Mouse (Mus musculus): ENCODE results near the gene Capn12. TPM values are rescaled to one million over a fixed set of nuclear protein-coding genes. Genes with fewer than 3 reads are reported as not detected.

The Capn12 gene
- total and polyA plus RNA-seq, 2 experiments from 2014 or later = 0.38 to 0.41 TPM

DNA sequence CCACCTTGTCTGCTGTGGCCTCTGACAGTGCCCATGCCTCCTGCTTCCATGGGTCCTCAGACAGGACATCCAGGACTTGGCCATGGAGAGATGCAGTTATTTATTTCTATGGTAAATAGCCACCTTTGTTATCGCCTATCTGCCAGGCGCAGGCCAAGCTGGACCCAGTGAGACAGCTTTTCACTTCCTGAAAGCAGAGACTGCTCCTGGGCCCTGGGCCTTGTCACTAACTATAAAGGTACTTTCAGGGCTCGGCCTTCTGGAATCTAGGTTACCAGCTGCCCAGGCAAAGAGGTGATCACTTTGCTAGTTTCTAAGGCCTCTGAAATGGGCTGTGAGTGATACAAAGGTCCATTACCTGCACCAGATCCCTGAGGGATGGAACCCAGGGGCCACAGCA, 43.6 kb downstream of the Capn12 start:
- no peak for ATAC-seq (ENCODE audit: low FRiP score)

DNA sequence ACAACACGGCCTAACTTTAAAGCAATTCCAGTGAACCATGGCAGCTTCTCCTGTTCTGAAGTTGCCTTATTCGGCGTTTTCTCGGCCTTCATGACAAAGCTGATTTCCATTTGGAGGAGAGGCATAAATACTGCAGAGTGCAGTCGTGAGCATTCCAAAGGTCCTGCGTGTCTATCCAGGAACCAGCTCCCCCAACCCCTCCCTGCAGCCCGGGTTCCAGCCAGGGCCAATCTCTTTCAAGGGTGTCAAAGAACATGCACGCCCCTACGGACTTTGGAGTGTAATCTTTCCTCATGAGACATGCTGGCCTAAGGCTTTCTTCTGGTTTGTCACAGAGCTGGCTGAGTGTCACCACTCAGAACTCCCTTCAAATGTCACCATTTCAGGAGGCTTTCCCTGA, 44.1 kb downstream of the Capn12 start:
- H3K4me2 ChIP-seq (ENCODE audit: low read depth, low read length, poor library complexity, severe bottlenecking) = no peak overlapping the region
- 48% methylated on average over 9 of the region's 9 CpGs for WGBS
- no peaks in the 10 kb centered on the region for H3K27me3 ChIP-seq (ENCODE audit: insufficient read depth, low read length)
- no peaks in the 10 kb centered on the region for H3K9me3 ChIP-seq (ENCODE audit: low read length)
- H3K27ac ChIP-seq (ENCODE audit: low read depth, low read length) = 0 out of 2 replicates have a peak overlapping the region, but pooled peaks have one; percentile 32
- ATAC-seq (ENCODE audit: low FRiP score) (no peak), DNase-seq (ENCODE audit: low spot score) (no peak)
- H3K36me3 ChIP-seq (ENCODE audit: insufficient read depth, low read length) = no peaks in the 10 kb centered on the region
- peaks cover 5% of the 10 kb centered on the region; the same call in 1 of the 2 replicates for H3K4me1 ChIP-seq (ENCODE audit: insufficient read depth, low read length)
- TF ChIP-seq CTCF (IDR thresholded peaks at IDR 0.05) = no peak
- no peak overlapping the region for H3K9ac ChIP-seq (replicated peaks; ENCODE audit: low read length, poor library complexity, severe bottlenecking)
- H3K4me3 ChIP-seq (ENCODE audit: low read depth, low read length) = no peak overlapping the region

More for the DNA sequence above, 43.6 kb downstream of the Capn12 start:
- no peak overlapping the region for H3K27ac ChIP-seq (ENCODE audit: low read depth, low read length)
- WGBS = 93% methylated on average over 3 of the region's 3 CpGs
- H3K36me3 ChIP-seq (ENCODE audit: insufficient read depth, low read length) = no peaks in the 10 kb centered on the region
- H3K4me3 ChIP-seq (ENCODE audit: low read depth, low read length) = no peak overlapping the region
- H3K9ac ChIP-seq (replicated peaks; ENCODE audit: low read length, poor library complexity, severe bottlenecking) = no peak overlapping the region
- H3K27me3 ChIP-seq (ENCODE audit: insufficient read depth, low read length) = no peaks in the 10 kb centered on the region
- no peak for DNase-seq (ENCODE audit: low spot score)
- no peak for TF ChIP-seq CTCF (IDR thresholded peaks at IDR 0.05)
- peaks cover 5% of the 10 kb centered on the region; the same call in 1 of the 2 replicates for H3K4me1 ChIP-seq (ENCODE audit: insufficient read depth, low read length)
- H3K4me2 ChIP-seq (ENCODE audit: low read depth, low read length, poor library complexity, severe bottlenecking) = no peak overlapping the region
- no peaks in the 10 kb centered on the region for H3K9me3 ChIP-seq (ENCODE audit: low read length)

DNA sequence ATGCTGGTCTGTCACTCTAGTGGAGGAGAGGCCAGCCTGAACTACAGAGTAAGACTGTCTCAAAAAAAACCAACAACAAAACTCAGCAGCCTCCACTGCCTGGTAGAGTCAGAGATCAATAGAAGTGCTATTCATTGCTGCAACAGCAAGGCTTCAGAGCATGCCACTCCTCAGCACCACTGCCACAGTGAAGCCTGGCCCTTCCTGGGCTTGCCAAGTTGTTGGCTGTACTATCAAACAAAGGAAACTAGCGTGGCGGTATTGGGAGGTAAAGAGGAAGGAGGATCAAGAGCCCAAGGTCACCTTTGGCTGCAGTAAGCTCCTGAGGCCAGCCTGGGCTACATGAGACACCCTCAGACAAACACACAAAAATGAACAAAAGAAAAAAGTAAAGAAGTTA, 45.0 kb downstream of the Capn12 start:
- no peak for TF ChIP-seq CTCF (IDR thresholded peaks at IDR 0.05)
- Histone ChIP-seq H3K4me1 (ENCODE audit: insufficient read depth, low read length) (peaks cover 5% of the 10 kb centered on the region; the same call in 1 of the 2 replicates), H3K9me3 (ENCODE audit: low read length) (no peaks in the 10 kb centered on the region), H3K9ac (replicated peaks; ENCODE audit: low read length, poor library complexity, severe bottlenecking) (no peak overlapping the region), H3K27ac (ENCODE audit: low read depth, low read length) (no peak overlapping the region), H3K4me3 (ENCODE audit: low read depth, low read length) (no peak overlapping the region), H3K27me3 (ENCODE audit: insufficient read depth, low read length) (no peaks in the 10 kb centered on the region), H3K36me3 (ENCODE audit: insufficient read depth, low read length) (no peaks in the 10 kb centered on the region), H3K4me2 (ENCODE audit: low read depth, low read length, poor library complexity, severe bottlenecking) (no peak overlapping the region)
- DNase-seq (ENCODE audit: low spot score) (no peak), ATAC-seq (ENCODE audit: low FRiP score) (no peak)
- WGBS = 60% methylated on average over 2 of the region's 2 CpGs

DNA sequence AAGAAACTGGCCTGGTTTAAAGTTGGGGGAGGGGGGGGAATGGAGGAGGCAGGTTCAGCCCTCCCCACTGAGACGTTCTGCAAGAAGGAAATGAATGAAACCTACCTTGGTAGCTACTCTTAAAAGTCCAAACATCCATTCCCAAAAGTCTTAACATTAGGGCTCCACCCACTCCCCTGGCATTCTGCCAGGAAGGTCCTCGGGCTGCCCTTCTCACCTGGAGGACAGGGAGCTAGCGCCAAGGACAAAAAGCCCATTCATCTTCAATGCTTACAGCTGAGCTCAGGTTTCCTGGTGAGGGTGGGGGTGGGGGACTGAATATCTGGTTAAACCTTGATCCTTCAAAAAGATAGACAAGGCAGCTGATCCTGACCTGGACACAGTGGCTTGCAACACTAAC, 48.2 kb downstream of the Capn12 start:
- Histone ChIP-seq H3K9me3 (ENCODE audit: low read length) (no peaks in the 10 kb centered on the region), H3K4me3 (ENCODE audit: low read depth, low read length) (no peak overlapping the region), H3K27me3 (ENCODE audit: insufficient read depth, low read length) (no peaks in the 10 kb centered on the region), H3K4me2 (ENCODE audit: low read depth, low read length, poor library complexity, severe bottlenecking) (no peak overlapping the region), H3K4me1 (ENCODE audit: insufficient read depth, low read length) (peaks cover 3% of the 10 kb centered on the region; the same call in 1 of the 2 replicates), H3K36me3 (ENCODE audit: insufficient read depth, low read length) (no peaks in the 10 kb centered on the region), H3K27ac (ENCODE audit: low read depth, low read length) (no peak overlapping the region), H3K9ac (replicated peaks; ENCODE audit: low read length, poor library complexity, severe bottlenecking) (no peak overlapping the region)
- ATAC-seq (ENCODE audit: low FRiP score) (no peak), DNase-seq (ENCODE audit: low spot score) (no peak)
- WGBS = 70% methylated on average over 3 of the region's 3 CpGs
- TF ChIP-seq CTCF (IDR thresholded peaks at IDR 0.05) = no peak

DNA sequence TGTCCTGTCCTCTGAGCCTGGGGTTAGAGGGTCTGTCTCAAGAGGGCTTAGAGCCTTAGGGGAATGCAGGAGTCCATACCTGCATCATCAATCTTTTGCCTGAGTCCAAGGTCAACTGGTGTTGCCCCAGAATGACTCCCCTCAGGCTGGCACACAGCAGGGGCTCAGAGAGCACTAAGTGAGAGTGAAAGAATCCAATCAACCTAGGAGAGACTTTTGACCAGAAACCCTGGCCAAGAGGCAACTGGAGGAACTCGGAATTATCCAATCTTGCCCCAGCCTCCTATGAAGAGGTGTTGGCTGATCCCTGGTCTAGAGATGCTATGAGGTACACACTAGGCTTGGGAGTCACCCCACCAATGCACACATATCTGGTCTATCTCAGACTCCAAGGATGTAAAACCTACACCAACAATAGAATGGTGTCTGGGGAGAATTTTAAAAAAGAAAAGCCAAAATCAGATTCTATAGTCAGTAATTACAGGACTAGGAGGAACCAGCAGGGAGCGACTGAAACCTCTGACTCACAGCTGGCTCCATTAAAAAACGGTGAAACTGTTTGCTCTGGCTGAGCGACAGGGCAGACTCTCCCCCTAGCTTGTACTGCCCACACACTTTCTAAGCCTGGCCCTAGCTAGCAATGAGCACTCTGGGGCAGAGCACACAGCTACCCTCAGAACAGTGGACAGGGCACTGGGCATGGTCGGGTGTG, 49.3 kb downstream of the Capn12 start:
- Histone ChIP-seq H3K4me2 (ENCODE audit: low read depth, low read length, poor library complexity, severe bottlenecking) (no peak overlapping the region), H3K36me3 (ENCODE audit: insufficient read depth, low read length) (no peaks in the 10 kb centered on the region), H3K9me3 (ENCODE audit: low read length) (no peaks in the 10 kb centered on the region), H3K9ac (replicated peaks; ENCODE audit: low read length, poor library complexity, severe bottlenecking) (no peak overlapping the region), H3K27ac (ENCODE audit: low read depth, low read length) (no peak overlapping the region), H3K4me1 (ENCODE audit: insufficient read depth, low read length) (no peaks in the 10 kb centered on the region), H3K27me3 (ENCODE audit: insufficient read depth, low read length) (no peaks in the 10 kb centered on the region), H3K4me3 (ENCODE audit: low read depth, low read length) (no peak overlapping the region)
- no peak for DNase-seq (ENCODE audit: low spot score)
- 71% methylated on average over 5 of the region's 5 CpGs for WGBS
- ATAC-seq (ENCODE audit: low FRiP score) = no peak
- TF ChIP-seq CTCF (IDR thresholded peaks at IDR 0.05) = no peak

DNA sequence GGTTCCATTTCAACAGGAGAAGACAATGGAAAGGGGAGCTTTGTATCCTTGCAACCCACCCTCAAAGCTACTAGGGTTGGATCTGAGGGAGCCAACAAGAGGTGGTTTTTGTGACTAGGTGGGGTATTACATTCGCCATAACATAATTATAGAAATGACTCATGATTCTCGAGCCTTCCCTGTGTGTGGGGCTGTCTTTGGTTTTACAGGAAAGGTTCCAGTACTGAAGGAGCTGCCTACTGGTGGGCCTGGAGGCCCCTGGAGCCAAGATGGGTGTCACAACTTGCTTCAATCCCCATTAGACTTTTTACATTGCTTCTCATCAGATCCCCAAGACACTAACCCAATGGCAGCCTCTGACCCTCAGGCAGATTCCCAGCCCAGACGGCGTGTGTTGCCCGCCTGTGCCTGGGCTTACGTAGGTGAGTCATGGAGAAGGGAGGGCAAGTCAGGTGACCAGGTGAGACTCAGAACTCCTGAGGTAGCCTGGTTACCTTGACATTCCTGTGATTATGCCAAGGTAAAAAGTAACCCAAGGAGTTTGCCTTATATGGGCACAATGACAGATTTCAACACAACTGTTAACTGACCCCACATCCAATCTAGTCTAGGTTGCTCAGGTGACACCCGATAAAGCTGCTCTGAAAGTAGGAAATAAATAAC, 49.9 kb downstream of the Capn12 start:
- DNase-seq (ENCODE audit: low spot score) (no peak), ATAC-seq (ENCODE audit: low FRiP score) (no peak)
- WGBS = 97% methylated on average over 7 of the region's 7 CpGs
- no peaks in the 10 kb centered on the region for H3K36me3 ChIP-seq (ENCODE audit: insufficient read depth, low read length)
- H3K4me2 ChIP-seq (ENCODE audit: low read depth, low read length, poor library complexity, severe bottlenecking) = no peak overlapping the region
- H3K9ac ChIP-seq (replicated peaks; ENCODE audit: low read length, poor library complexity, severe bottlenecking) = no peak overlapping the region
- no peaks in the 10 kb centered on the region for H3K4me1 ChIP-seq (ENCODE audit: insufficient read depth, low read length)
- no peak for TF ChIP-seq CTCF (IDR thresholded peaks at IDR 0.05)
- H3K27me3 ChIP-seq (ENCODE audit: insufficient read depth, low read length) = no peaks in the 10 kb centered on the region
- H3K27ac ChIP-seq (ENCODE audit: low read depth, low read length) = no peak overlapping the region
- no peak overlapping the region for H3K4me3 ChIP-seq (ENCODE audit: low read depth, low read length)
- no peaks in the 10 kb centered on the region for H3K9me3 ChIP-seq (ENCODE audit: low read length)

Data from midbrain, postnatal 0 days (tissue).